Mouse (Mus musculus) ZHBTc4 (cell line): ENCODE measurements around the gene Cab39.
"Not testable (repeated sequence)": the region's sequence is repeated elsewhere in the genome, so short reads cannot be mapped to it uniquely, and the experiment has no call there.

Source experiments
- DNase-seq: peaks from one replicate; pipeline ENCODE4 v3.0.0-alpha.2; 2011; ENCODE audit warnings: low read depth, low spot score

Cab39 gene

GRCm38 (mm10) chr1:85790565-85790964 lies 2.7 kb upstream of the Cab39 start:
- DNase-seq = no peak

DNA sequence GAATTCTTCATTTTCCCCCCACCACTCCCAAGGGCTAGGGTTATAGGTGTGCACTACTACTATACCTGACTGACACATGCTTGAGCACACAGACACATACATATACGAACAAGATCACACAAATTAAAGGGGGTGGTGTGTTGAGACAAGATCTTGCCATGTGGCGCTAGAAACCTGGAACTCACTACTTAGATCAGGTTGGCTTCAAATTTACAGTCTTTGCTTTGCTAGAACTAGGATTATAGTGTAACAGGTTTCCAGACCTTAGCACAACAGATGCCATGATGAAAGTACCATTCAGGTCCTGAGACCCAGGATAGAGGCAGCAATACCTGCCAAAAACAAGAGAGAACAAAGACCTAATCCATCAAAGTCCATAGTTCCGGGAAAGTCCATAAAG lies 1.8 kb upstream of the Cab39 start:
- no peak for DNase-seq

GRCm38 (mm10) chr1:85794106-85794771 lies 998 bp downstream of the Cab39 start:
- peak; percentile 90 for DNase-seq

- DNase-seq = no peak
Measured at GRCm38 (mm10) chr1:85795196-85795595, 2.0 kb downstream of the Cab39 start.

DNA sequence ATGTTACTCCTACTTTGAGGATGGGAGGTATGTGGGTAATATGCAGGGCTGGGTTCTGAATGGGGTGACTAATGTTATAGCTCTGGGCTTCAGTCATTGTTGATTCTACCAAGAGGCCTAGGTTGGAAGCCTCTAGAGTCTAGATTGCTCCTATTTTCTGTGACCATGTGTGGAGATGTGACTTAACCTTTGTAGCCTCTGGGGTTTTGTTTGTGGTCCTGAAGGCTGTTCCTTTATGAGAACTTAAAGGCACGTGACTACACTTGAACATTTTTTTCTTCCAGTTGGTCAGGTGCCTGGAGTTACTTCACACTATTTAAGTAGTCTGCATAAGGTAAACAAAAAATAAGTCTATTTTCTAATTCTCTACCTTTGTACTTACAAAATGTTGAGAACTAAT lies 6.5 kb downstream of the Cab39 start:
- DNase-seq = no peak

GRCm38 (mm10) chr1:85802517-85802916 lies 9.3 kb downstream of the Cab39 start:
- DNase-seq = no peak

- DNase-seq = no peak
Measured at GRCm38 (mm10) chr1:85804551-85804950, 11.3 kb downstream of the Cab39 start.

GRCm38 (mm10) chr1:85809256-85809655 lies 16.0 kb downstream of the Cab39 start:
- no peak for DNase-seq

DNA sequence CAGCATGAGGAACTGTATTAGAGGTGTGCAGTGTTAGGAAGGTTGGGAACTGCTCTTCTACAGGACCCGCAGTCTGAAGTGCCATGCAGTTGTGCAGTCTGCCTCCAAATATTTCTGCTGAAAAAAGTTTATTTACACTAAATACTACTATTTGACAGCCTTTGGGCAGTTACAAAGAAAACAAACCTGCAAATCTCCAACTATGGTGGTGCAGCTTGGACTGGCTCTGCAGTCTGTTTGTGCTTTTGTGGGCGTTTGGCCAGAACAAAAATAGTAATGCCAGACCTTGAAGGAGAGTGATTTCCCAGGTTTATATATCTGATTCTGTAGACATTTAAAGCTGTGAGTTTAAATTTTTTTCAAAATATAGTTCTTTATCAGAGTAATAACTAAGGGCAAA lies 17.1 kb downstream of the Cab39 start:
- DNase-seq = no peak

GRCm38 (mm10) chr1:85810787-85811186 lies 17.5 kb downstream of the Cab39 start:
- DNase-seq = no peak

DNA sequence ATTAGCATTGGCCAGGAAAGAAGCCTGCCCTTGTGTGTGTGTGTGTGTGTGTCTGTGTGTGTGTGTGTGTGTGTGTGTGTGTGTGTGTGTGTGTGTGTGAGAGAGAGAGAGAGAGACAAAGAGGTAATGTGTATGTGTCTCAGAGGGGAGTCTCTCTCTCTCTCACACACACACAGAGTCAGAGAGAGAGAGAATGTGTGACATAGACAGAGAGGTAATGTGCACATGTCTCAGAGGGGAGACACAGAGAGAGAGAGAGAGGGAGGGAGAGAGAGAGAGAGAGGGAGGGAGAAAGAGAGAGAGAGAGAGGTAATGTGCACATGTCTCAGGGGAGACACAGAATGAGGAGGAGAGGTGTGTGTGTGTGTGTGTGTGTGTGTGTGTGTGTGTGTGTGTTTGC lies 21.0 kb downstream of the Cab39 start:
- DNase-seq = not testable (repeated sequence)

- no peak for DNase-seq
Measured at GRCm38 (mm10) chr1:85818121-85818520, 24.9 kb downstream of the Cab39 start.

GRCm38 (mm10) chr1:85819695-85820094 lies 26.5 kb downstream of the Cab39 start:
- peak; percentile 49 for DNase-seq

DNA sequence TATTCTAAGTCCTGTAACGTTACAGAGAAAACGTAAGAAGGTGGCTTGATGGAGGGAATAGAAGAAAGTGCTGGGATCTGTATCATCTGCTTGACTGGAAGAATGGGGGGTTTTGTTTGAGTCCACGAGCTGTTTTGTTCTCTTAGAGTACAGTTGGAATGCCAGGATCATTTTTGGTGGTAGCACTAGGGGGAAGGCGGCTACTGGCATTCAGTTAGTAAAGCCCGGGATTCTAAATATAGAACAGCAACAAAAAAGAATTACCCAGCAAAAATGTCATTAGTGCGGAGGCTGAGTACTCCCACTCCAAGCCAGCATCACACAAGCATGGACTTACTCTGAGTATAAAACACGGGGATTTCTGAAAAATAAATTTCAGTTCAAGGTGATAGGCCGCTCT lies 29.0 kb downstream of the Cab39 start:
- no peak for DNase-seq

DNA sequence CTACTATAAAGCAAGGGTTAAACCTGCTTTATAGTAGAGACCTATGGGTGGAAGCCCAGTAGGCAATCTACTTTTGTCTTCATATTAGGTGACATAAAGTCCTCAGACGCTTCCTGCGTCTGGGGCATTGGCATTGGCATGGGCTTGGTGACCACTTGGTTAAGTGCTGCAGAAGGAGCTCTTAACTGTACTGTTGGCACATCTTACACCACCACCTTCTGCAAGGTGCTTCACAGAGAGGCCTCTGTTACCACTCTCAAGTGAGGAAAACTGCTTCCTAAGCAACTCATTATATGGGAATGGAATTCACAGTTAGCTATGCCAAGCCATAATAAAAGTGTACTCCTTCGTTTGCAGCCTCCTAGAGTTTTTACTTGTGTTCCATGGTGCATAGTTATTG lies 31.7 kb downstream of the Cab39 start:
- DNase-seq = no peak

DNA sequence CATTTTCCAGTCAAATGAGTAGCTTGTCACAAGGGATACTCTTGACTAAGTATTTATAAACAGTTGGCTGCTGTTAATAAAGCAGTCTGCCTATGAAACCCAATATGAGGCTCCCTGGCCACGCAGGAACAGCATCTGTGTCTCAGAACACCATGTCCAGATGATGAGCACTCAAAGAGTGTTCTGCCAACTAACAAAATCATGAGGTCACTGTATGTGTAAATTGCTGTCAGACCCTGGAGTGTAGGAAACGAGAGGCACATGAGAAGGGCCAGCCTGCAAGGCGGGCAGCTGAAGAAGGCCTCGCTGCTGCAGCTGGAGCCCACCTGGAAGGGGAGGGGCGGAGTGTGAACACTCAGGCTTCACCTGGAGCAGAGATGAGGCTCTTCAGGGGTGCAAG lies 33.9 kb downstream of the Cab39 start:
- DNase-seq = no peak

DNA sequence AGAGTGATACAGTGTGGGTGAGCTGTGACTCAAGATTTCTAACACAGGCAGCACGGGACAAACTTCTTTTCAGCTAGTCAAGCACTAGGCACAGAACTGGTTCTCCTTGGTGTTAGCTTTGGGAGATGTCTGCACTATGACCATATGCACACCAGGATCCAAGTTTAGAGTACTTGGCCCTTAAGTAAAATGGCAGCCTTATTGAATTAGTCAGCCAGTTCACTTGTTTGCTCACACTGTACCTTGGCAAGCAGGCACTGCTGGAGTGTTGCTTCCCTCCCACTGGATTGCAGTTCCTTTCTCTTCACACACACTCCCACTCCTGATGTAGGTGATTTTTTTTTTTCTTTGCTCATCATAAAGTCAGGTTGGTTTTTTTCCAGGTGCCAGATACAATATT lies 35.8 kb downstream of the Cab39 start:
- no peak for DNase-seq

DNA sequence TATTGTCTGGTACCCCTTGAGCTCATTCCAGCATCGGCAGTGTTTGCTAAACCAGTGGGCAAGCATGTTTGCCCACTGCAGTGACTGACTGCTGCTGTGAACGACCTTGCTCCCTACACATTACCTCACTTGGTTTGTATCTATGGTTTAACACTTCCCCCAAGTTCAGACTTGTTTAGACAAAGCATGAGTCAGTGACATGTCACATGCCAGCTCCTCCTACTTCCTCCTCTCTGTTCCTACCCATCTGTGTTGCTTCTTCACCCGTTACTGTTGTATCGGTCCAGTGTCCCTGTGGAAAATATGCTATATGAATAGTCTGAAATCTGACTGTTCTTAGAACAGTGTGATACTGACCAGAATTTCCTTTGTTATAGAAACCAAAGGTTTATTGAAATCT lies 44.8 kb downstream of the Cab39 start:
- DNase-seq = no peak

GRCm38 (mm10) chr1:85839356-85839755 lies 46.1 kb downstream of the Cab39 start:
- DNase-seq = no peak

- DNase-seq = no peak
Measured at GRCm38 (mm10) chr1:85839790-85840189, 46.5 kb downstream of the Cab39 start.

DNA sequence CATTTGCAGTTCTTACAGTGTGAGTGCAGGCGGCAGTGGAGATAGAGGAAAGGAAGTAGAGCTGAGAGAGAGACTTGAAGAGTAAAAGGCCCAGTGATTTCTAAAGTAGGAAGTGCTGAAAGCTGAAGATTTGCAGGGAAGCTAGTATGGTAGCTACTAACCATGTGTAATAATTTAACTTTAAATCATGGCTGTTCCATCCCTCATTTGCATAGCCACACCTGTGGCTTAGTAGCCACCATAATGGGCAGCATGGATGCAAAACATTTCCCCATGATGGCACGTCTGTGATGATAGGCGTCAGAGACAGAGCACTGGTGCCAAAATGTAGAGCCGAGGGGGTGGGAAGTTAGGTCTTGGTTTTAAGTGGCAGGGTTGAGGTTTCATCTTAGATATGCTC lies 47.2 kb downstream of the Cab39 start:
- no peak for DNase-seq

GRCm38 (mm10) chr1:85842251-85842650 lies 49.0 kb downstream of the Cab39 start:
- peak; percentile 20 for DNase-seq

- DNase-seq = no peak
Measured at GRCm38 (mm10) chr1:85843291-85843863, 50.1 kb downstream of the Cab39 start.

DNA sequence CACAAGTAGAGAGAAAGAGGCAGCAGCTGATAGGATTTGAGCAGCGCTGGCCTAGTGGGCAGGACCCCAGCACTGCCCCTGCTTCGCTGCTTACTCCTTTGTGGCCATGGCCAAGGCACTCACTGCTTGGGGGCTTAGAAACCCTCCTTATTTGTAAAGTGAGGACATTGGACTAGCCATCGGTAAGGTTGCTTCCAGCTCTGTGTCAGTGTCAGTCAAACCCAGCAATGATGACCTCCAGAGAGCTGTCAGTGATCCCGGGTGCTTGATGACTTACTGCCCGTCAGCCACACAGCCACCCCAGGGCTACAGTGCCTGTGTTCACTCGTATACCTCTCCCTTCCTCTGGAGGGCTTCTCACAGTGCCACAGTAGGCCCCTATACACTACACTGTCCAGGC lies 51.7 kb downstream of the Cab39 start:
- DNase-seq = no peak
